Mouse (Mus musculus) MEL (cell line): ENCODE results near the gene Slc35e2.

ENCODE experiments used
- CTCF ChIP-seq, 3 experiments: IDR thresholded peaks in 2 of 3; conservative IDR thresholded peaks in 1 of 3; 2 replicates each; pipeline ENCODE4 v1.5.1; 2011 to 2012; ENCODE audit warnings: low read length in 3 of 3, low read depth in 2 of 3, mild to moderate bottlenecking in 2 of 3, improper control_type of control experiment in 1 of 3, inconsistent platforms in 1 of 3, mixed read lengths in 1 of 3, moderate library complexity in 1 of 3; ENCODE audit not compliant: control insufficient read depth in 1 of 3, insufficient read depth in 1 of 3, poor library complexity in 1 of 3, severe bottlenecking in 1 of 3
- EP300 ChIP-seq, 2 experiments: IDR thresholded peaks; 2 replicates each; pipeline ENCODE4 v1.6.1; 2011; ENCODE audit warnings: improper control_type of control experiment in 2 of 2, low read length in 2 of 2, low read depth in 1 of 2, mild to moderate bottlenecking in 1 of 2
- GATA1 ChIP-seq: IDR thresholded peaks from 2 replicates; pipeline ENCODE4 v1.6.1; 2011; ENCODE audit warnings: low read depth, low read length, improper control_type of control experiment
- TCF12 ChIP-seq: IDR thresholded peaks from 2 replicates; pipeline ENCODE4 v1.6.1; 2014; ENCODE audit warnings: low read depth, mild to moderate bottlenecking, inconsistent platforms, low read length, improper control_type of control experiment, moderate library complexity

- TF ChIP-seq TCF12 (no peak), GATA1 (no peak), EP300 (IDR thresholded peaks at IDR 0.05; ENCODE audit: low read depth in 1 of 2, low read length in 2 of 2) (no peak), CTCF (IDR thresholded peaks at IDR 0.05 in 2 of 3, conservative IDR thresholded peaks at IDR 0.05 in 1 of 3; ENCODE audit: control insufficient read depth in 1 of 3, insufficient read depth in 1 of 3, low read depth in 2 of 3, low read length in 3 of 3, poor library complexity in 1 of 3, severe bottlenecking in 1 of 3) (no peak)
These were observed 27.3 kb upstream of the Slc35e2 start for GRCm38 (mm10) chr4:155573876-155574275.
